Mouse (Mus musculus): Measurements from ENCODE around the gene Fam3a. TPM values are rescaled to one million over a fixed set of nuclear protein-coding genes. Genes with fewer than 3 reads are reported as not detected.
"Not testable (repeated sequence)": the region's sequence is repeated elsewhere in the genome, so short reads cannot be mapped to it uniquely, and the experiment has no call there.

Gene Fam3a
- total RNA-seq (2021), result 10 to 100 TPM; 15.4 to 19.3 TPM

DNA sequence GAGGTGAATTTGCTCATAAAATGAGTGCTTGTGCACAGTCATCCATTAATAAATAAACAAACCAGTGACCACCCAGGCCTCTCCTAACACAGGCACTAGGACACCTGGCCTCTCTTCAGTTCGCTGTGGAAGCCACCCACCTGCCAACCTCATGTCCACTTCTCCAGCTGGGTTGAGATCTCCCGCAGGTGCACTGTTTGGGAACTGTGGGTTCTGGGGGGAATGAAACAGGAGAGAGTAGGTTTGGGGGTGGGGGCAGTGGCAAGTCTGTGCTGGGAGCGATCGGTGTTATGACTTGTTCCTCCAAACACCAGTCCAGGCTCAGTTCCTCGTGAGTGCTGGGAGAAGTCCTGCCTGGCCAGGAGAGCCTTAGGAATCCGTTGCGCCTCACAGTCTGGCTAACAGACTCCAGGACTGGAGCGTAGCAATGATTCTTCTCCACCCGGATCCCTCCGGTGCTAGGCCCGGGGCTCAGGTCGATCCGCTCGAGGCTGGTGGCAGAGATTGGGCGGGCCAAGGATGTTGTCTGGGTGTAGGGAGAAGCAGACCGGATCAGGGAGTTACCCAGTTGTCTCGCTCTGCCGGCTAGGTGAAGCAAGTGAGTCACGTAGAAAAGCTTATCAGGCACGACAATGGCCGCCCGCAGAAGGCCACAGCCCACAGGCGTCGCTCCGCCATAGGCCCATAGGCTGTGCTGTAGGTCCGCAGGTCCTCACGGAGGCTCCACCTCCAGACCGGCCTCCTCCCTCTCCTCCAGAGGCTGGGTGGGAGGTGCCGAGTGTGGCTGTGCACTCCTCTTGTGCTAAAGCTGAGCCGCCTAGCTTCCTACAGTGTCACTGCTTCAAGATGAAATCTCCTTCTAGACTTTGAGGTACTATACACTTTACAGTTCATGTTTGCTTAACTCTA is at the start of gene Fam3a, which contains the start of gene Ikbkg:
Gene Fam3a, minus strand, starts transcription at position 738 of the 909 bp plus-strand sequence.
Gene Ikbkg, plus strand, starts transcription at position 756 of the 909 bp plus-strand sequence.
- intact Hi-C loops (cut with DNase I), result no loop called here
- peak; percentile 74 for DNase-seq (ENCODE audit: low spot score)

DNA sequence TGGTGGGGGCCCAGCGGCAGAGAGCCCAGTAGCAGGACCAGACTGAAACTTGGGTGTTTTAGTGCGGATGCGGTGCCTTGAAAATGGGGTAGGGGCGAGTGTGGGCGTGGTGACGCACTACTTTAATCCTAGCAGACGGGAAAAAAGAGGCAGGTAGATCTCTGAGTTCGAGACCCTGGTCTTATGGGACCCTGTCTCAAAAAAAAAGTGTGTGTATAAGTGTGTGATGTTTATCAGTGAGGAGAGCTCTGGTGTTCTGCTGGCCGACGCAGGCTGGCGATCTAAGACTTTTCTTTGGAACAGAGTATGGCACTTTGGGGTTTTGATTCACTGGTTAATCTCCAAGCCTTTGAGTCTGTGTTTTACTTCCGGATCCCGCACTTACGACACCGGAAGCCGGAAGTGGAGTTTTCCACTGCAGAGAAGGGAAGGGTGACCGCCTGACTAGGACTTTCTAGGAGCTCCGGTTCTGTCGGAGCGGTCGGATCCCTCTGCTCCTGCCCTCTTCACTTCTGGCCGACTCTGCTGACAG is 36.3 kb upstream of the Fam3a start:
- intact Hi-C loops (cut with DNase I), result no loop called here
- DNase-seq (ENCODE audit: low spot score), result peak; percentile 38

DNA sequence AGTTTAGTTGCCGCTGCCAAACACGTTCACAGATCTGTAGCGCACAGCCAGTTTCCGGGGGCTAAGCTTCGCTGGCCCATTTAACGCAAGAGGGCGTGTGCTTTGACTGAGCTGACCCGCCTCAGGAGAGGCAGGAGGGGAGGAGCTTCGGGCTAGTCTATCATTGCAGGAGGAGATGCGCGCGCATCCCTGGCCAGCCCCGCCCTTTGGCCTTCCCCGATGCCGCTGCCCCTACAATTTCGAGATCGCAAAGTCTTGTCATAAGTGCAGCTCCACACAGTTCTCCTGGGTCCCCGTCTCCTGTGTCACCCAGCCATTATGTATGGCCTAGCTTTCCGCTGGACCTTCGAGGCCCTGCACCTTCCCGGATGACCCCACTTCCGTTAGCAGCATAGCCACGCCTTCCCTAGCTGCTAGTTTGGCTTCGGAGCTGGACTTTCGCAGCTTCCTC is 35.8 kb upstream of the Fam3a start, which contains the start of gene G6pdx:
Gene G6pdx, minus strand, starts transcription at position 369 of the 451 bp plus-strand sequence.
- peak; percentile 83 for DNase-seq (ENCODE audit: low spot score)
- intact Hi-C loops (cut with DNase I), result no loop called here

DNA sequence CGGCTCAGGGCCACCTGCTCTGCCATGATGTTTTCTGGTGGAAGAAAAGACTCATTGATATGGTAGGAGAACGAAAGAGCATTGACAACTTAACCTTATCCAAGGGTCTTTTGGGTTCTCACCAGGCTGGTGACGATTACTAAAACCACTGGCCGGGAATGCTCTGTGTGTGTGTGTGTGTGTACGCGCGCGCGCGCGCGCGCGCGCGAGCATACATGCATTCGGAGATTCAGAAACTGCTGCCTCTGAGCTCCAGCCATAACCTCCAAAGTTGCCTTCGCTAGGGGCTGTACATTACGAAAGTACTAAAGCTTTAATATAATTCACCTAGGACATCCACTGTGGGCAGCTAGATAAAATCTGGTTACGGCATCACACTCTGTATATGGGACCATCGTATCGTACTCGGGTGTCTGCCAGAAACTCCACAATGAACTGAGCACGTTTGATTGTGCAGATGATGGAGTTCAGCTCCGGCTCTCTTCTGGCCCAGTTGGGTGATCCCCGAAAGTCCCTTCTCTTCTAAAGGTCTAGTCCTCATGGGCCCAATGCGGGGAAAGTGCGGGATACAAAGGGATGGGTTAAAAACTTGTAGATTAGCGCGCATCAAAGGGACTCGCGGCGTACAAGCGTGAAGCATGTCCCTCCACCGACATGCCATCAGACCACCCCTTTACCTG is 35.2 kb upstream of the Fam3a start:
- intact Hi-C loops (cut with DNase I), result no loop called here
- DNase-seq (ENCODE audit: low spot score), result no peak

DNA sequence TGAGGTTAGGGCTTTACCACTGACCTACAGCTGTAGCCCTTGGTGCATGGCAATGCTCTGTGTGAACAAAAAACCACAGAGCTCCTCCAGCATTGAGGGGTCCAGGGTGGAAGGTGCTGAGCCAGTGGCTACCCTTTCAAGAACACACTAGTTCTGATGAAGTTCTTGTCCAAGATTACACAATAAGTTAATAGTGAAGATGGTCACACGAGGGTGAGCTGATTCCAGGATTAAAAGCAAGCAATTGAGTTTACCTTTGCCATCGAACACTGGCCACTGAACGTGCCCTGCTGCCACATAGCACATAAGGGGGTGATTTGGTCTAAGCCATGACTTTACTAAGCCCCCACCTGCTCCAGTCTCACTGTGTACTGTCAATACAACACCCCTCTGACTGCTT is 34.0 kb upstream of the Fam3a start:
- no peak for DNase-seq (ENCODE audit: low spot score)
- intact Hi-C loops (cut with DNase I), result no loop called here

DNA sequence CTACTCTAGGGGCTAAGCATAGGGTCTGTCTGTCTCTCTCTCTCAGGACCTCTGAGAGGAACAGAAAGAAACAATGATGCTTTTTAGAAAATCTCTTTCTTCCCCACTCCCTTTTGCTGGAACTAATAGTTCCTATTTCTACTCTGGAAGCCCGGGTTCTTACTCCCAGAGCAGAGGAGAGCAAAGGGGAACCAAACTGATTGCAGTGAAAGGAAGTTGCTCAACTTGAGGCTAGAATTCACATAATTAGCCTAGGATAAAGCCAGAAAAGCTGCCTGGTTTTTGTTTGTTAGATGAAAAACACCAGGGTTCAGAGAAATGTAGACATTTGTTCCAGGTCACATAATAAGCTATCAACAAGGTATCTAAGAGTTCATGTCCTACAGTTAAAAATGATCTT is 33.2 kb upstream of the Fam3a start:
- intact Hi-C loops (cut with DNase I), result no loop called here
- DNase-seq (ENCODE audit: low spot score), result no peak

DNA sequence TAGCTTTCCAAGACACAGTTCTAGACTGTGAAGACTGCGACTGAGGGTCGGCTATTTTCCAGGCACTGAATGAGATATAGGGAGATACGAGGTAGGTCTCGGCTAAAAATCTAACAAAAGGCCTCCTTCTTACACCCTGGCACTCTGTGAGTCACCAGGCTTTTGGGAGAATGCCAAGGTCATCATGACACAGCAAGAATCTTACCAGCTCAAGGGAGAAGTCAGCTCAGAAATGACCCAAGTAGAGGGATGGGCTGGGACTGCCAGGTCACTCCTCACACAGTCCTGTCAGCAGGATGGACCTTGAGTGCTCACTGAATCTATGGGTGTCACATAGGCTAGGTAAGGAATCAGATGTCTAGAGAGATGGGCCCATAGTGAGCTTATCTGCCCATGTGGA is 32.1 kb upstream of the Fam3a start:
- intact Hi-C loops (cut with DNase I), result no loop called here
- no peak for DNase-seq (ENCODE audit: low spot score)

DNA sequence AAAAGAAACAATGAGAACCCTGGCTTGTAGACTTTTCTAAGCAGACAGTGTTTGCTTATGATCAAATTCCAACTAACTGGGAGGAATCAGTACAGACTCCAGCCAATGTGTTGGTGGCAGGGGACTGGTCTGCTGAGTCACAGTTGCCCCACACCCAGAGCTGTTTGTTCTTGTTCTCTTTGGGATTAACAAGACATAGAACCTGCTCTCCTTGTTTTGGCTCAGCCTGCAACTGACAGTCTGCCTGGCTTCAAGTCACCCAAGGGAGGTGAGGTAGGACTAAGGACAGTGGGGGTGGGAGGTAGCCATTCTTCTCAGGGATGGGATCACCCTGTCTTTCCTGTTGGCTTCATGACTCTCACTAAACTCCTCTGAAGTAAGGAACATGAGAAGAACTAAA is 31.4 kb upstream of the Fam3a start:
- no peak for DNase-seq (ENCODE audit: low spot score)

DNA sequence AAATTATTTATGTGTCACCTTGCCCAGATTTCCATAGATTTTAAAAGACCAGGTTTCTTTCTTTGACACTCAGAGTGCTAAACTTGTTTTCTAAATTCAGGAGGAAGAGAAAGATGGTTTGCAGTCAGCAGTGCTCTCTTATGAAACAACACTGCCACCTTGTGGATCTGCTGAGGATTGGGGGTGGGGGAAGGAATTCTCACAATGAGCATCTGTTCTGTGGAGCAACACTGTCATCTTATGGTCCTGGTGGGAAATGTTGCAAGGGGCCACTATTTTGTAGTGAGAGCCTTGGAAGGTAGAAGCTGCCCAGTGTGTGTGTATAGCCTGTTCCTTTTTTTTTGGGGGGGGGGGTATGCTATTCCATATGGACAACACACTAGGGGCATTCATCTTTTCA is 20.3 kb upstream of the Fam3a start:
- DNase-seq (ENCODE audit: low spot score), result peak; percentile 18
- intact Hi-C loops (cut with DNase I), result loop anchor here (5.0 to 10.0 kb wide), 4 partner anchors 296 to 1359 kb away; partner anchors contain the start of genes Hcfc1 and Irak1

More for the DNA sequence above, 31.4 kb upstream of the Fam3a start:
- intact Hi-C loops (cut with DNase I), result no loop called here

DNA sequence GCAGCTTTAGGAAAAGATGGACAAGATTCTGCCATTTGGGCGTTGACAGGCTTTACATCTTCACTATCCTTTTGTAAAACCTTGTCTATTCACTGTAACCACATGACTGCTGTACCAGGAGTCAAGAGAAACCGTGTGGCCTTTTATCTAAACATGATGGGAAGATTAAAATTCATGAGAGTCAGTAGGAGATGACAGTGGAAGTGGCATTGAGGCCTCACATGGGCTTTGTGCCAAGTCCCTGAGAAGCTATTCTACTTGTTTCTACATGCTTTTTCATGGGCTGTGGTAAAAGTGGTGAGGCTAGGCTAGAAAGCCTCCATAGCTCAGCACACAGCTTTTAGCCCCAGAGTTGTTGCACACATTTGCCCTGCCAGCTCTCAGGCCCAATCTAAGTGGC is 15.3 kb upstream of the Fam3a start:
- intact Hi-C loops (cut with DNase I), result no loop called here
- no peak for DNase-seq (ENCODE audit: low spot score)

DNA sequence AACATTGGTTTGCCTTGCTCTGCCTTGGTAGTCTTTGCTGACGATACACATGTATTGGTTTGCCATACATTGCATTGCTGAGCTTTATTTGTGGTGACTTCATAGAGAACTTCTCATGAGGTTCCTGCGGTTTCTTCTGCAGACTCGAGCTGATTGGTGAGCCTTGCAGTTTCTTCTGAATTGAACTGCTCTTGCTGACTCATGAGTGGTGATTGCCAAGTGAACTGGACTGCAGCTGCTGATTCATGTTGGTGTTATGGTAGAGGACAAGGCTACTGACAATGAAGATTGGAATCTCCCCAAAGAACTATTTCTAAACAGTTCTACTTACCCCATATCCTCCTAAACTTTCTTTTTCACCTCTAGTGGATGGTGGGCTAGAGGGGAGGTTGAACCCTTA is 7.1 kb upstream of the Fam3a start:
- intact Hi-C loops (cut with DNase I), result no loop called here
- DNase-seq (ENCODE audit: low spot score), result no peak

DNA sequence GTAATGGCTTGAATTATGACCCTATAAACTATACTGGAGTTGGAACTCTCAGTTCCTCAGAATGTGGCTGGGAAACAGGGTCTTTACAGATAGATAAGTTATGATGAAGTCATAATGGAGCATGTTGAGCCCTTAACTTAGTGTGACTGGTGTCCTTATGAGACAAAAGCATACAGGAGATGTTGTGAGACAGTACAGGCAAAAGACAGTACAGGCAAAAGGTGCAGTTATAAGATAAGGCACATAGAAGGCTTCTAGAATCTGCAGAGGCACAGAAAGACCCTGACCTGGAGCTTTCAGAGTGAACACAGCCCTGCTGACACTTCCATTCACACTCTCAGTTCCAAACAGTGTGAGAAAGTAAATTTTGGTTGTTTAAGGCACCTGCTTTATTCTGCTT is 4.9 kb downstream of the Fam3a start:
- intact Hi-C loops (cut with DNase I), result no loop called here
- no peak for DNase-seq (ENCODE audit: low spot score)

DNA sequence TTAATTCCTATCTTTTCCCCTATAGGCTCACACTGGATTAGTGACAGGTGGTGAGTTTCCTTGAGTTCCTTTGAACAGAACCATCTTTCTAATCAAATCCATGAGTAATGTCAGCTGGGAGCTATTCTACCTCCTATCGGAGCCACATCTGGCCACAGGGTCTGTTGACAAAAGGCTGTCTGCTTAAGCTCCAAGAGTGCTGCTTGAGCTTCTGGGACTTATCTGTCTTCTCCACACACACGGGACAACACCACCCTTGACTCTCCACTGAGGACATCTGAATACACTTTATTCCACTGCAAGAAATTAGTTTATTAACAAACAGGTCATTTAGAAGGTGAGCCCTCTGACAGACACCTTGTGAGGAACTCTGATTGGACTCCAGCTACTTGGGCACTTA is 8.6 kb downstream of the Fam3a start:
- DNase-seq (ENCODE audit: low spot score), result no peak
- intact Hi-C loops (cut with DNase I), result no loop called here

DNA sequence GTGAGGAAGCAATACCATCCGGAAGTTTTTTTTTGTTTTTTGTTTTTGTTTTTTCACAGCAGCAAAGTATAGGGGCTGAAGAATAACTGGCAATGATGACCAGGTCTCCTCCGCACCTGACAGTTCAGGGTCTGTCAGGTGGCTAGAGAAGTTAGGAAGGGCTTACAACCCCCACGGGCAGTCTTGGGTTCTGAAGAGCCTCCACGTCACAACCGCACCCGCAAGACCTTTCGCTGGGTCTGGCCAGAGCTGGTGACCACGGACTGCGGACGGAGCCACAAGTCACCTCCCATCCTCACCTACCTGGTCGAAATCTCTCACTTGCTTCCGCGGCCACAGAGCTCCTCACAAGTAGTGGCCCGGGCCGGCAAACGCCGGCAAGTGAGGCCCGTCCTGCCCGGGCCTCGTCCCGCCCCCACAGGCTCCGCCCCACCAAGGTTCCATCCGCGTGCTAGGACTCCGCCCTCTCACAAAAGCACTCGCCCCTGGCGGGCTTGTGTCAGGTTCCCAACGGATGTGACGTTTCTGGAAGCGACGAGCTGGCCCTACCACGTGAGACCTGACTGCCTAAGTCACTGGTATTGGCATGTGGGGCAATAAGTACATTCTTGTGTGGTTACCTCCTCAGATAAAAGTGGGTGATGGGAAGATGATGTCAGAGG is 20.1 kb downstream of the Fam3a start, which contains the start of the genes Ubl4a and Slc10a3:
Gene Ubl4a, minus strand, starts transcription at position 331 of the 662 bp plus-strand sequence.
Gene Slc10a3, minus strand, starts transcription at position 462 of the 662 bp plus-strand sequence.
- peak; percentile 82 for DNase-seq (ENCODE audit: low spot score)
- intact Hi-C loops (cut with DNase I), result no loop called here

DNA sequence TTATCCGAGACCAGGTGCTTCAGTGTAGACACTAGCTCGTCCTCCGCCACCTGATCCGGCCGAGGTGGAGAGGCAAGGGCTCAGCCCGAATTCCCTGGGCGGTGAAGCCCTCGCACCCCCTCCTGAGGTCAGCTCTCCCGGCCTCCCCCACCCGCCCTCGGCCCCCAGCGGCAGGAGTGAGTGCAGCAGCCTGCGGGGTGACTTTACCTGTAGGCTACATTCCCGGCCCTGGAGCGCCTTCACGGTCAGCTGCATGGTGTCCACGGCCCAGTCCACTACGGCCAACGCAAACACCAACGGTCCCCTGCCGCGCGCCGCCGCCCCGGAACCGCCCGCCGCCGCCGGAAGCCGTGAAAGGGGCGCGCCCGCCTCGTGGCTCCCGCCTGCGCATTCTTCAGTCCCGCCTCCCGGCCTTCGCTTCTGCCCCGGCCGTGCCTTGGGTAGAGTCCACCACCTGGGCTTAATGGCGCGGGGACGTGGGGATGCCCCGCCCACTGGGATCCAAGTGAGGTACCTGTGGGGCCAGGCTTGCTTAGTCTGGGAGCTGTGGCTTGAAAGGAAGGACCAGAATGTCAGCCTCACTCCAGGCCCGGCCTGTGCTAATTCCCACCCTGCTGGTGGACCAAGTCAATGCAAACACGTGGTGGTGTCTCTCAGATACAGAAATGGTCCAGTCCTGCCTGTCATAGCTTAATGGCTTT is 24.7 kb downstream of the Fam3a start:
- peak; percentile 56 for DNase-seq (ENCODE audit: low spot score)
- intact Hi-C loops (cut with DNase I), result loop anchor here (5.0 kb wide), 2 partner anchors 56 to 121 kb away; partner anchors contain the start of genes Fam50a and Flna

DNA sequence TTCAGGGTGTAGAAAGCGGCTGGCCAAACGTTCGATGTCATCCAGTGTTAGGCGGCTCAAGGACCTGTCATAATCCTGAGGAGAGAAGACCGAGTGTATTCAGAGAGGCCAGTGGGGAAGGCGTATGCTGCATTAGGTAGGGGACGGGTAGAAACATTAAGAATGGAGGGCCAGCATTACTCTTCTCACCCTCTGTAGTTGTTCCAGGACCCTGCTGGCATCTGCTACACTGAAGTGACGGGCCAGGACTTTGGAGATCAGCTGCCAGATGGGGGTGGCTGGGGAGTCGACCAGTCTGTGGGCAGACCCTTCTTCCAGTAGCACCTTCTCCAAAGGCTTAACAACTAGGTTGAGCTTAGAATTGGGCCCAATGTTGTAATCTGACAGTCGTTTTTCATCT is 25.6 kb downstream of the Fam3a start:
- intact Hi-C loops (cut with DNase I), result loop anchor here (5.0 kb wide), 2 partner anchors 55 to 120 kb away; partner anchors contain the start of genes Fam50a and Flna
- no peak for DNase-seq (ENCODE audit: low spot score)

DNA sequence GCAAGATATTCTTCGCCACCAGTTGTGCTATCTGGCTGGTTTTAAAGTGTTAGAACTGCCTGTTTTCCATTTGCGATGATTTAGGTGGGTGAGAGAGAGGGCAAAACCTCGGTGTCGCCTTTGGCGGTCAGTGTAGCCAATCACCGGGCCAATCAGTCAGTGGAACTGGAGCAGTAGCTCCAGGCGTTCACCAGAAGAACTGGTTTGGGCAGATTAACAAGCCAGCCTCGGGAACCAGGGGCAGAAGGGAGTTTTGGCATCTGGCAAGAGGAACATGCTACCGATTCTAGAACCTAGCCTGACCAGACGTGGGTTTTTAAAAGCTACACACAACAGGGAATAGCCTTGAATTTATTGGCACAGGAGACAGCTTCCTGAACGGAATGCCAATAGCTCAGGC is 33.9 kb downstream of the Fam3a start:
- no peak for DNase-seq (ENCODE audit: low spot score)

DNA sequence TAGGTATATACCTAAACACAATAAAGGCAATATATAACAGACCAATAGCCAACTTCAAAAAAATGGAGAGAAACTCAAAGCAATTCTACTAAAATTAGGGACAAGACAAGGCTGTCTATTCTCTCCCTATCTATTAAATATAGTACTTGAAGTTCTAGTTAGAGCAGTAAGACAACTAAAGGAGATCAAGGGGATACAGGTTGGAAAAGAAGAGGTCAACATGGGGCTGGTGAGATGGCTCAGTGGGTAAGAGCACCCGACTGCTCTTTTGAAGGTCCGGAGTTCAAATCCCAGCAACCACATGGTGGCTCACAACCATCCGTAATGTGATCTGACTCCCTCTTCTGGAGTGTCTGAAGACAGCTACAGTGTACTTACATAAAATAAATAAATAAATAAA is 36.0 kb downstream of the Fam3a start:
- intact Hi-C loops (cut with DNase I); DNase-seq (ENCODE audit: low spot score): not testable (repeated sequence)

More for the DNA sequence above, 33.9 kb downstream of the Fam3a start:
- intact Hi-C loops (cut with DNase I), result no loop called here

DNA sequence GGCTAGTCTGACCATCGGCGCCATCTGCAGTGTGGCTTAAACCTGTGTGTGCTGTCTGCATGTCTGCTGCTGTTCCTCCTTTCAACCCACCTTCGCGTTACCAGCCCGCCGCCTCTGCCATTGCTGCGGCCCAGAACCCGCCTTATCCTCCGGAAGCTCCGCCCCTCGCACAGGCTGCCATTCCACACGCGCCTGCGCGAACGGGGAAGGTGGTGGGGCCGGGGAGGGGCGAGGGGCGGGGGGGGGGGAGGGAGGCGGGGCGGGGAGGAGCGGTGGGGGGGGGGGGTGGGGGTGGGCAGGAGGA is 39.7 kb downstream of the Fam3a start, which contains the start of gene Lage3:
Gene Lage3, minus strand, starts transcription at position 152 of the 304 bp plus-strand sequence.
- intact Hi-C loops (cut with DNase I), result no loop called here
- peak; percentile 72 for DNase-seq (ENCODE audit: low spot score)

All from heart, postnatal 25 days (tissue).